ENCODE assay signal across 14 mouse cellular contexts in genomic region chr13:58834726-58835125, GRCm38 (mm10). TPM values are rescaled to one million over a fixed set of nuclear protein-coding genes. Genes with fewer than 3 reads are reported as not detected.
DNase-seq lines count a peak whose midpoint lies in the region; ATAC-seq lines count a peak whose summit lies in the region.
"Had no signal": no experiment of that assay in that cellular context is flagged by ENCODE, and none has a peak within 500 bp of the region (broad histone marks: within the 10 kb centered on the region; RNA-seq: fewer than 3 reads in every experiment).

No protein-coding gene starts in this region.

- intact Hi-C loops in heart, postnatal 10 days (cut with DNase I), result no loop called here
- intact Hi-C loops in heart, postnatal 14 days (cut with DNase I), result no loop called here

- peaks cover 13% of the 10 kb centered on the region for H3K4me1 ChIP-seq in midbrain, embryonic 16.5 days (ENCODE audit: control insufficient read depth, insufficient read depth, low read length)
- H3K4me1 ChIP-seq in midbrain, embryonic 15.5 days, result peaks cover 15% of the 10 kb centered on the region; the same call in 1 of the 2 replicates
- H3K4me1 ChIP-seq: forebrain, embryonic 13.5 days; lung, embryonic 15.5 days had no signal

- no peak overlapping the region for H3K9ac ChIP-seq in midbrain, embryonic 16.5 days (ENCODE audit: low read depth, low read length)
- H3K9ac ChIP-seq in midbrain, embryonic 15.5 days, result no peak overlapping the region
- H3K9ac ChIP-seq: forebrain, embryonic 13.5 days; lung, embryonic 15.5 days had no signal

- peak; percentile 7 to 12 for DNase-seq in heart, postnatal 10 days
- DNase-seq in heart, postnatal 14 days, result no peak
- peak; percentile 50 for DNase-seq in cerebellum, adult 8-10 months
- DNase-seq in telencephalon, adult 2 months (ENCODE audit: low read depth, low spot score), result peak; percentile 50
- DNase-seq in thymus, postnatal 10 days (ENCODE audit: low spot score in 2 of 2), result no peak
- DNase-seq: adrenal gland, postnatal 36 days; gastrocnemius, postnatal 25 days; right cerebral cortex, postnatal 14 days had no signal

- 70% methylated on average over 4 of the region's 4 CpGs for WGBS in midbrain, embryonic 16.5 days
- 74% methylated on average over 4 of the region's 4 CpGs for WGBS in midbrain, embryonic 15.5 days

- H3K27me3 ChIP-seq in midbrain, embryonic 16.5 days (ENCODE audit: control insufficient read depth, insufficient read depth, low read depth, low read length), result no peaks in the 10 kb centered on the region
- H3K27me3 ChIP-seq in midbrain, embryonic 15.5 days (replicated peaks), result no peaks in the 10 kb centered on the region
- H3K27me3 ChIP-seq: forebrain, embryonic 13.5 days; lung, embryonic 15.5 days had no signal

- H3K4me2 ChIP-seq in midbrain, embryonic 16.5 days (ENCODE audit: low read length), result no peak overlapping the region
- H3K4me2 ChIP-seq in midbrain, embryonic 15.5 days, result no peak overlapping the region
- H3K4me2 ChIP-seq: forebrain, embryonic 13.5 days; lung, embryonic 15.5 days had no signal

- no peaks in the 10 kb centered on the region for H3K9me3 ChIP-seq in midbrain, embryonic 16.5 days (replicated peaks; ENCODE audit: control insufficient read depth, low read length, poor library complexity, severe bottlenecking)
- no peaks in the 10 kb centered on the region for H3K9me3 ChIP-seq in midbrain, embryonic 15.5 days
- H3K9me3 ChIP-seq: forebrain, embryonic 13.5 days; lung, embryonic 15.5 days had no signal

- peak overlapping the region; percentile 49 for H3K27ac ChIP-seq in midbrain, embryonic 16.5 days (ENCODE audit: low read length)
- H3K27ac ChIP-seq in midbrain, embryonic 15.5 days, result no peak overlapping the region
- H3K27ac ChIP-seq: forebrain, embryonic 13.5 days; lung, embryonic 15.5 days had no signal

- H3K36me3 ChIP-seq in midbrain, embryonic 16.5 days (ENCODE audit: control insufficient read depth, insufficient read depth, low read length), result no peaks in the 10 kb centered on the region
- H3K36me3 ChIP-seq in midbrain, embryonic 15.5 days (replicated peaks), result no peaks in the 10 kb centered on the region
- H3K36me3 ChIP-seq: lung, embryonic 15.5 days had no signal

- no peak for ATAC-seq in midbrain, embryonic 16.5 days
- ATAC-seq in midbrain, embryonic 15.5 days (replicated peaks), result no peak
- ATAC-seq: CD4-positive, CD25-positive, alpha-beta regulatory T cell, adult 4 months; forebrain, embryonic 13.5 days had no signal

- H3K4me3 ChIP-seq in midbrain, embryonic 16.5 days (ENCODE audit: low read depth, low read length), result no peak overlapping the region
- H3K4me3 ChIP-seq in midbrain, embryonic 15.5 days, result no peak overlapping the region
- H3K4me3 ChIP-seq: forebrain, embryonic 13.5 days; lung, embryonic 15.5 days had no signal

RNA-seq across cellular contexts. Expression of gene Ntrk2, which starts 28.4 kb away (rescaled TPM):
- 1 to 10 TPM; 2.1 to 3.5 TPM for total RNA-seq in heart, postnatal 10 days (2021)
- 1 to 10 TPM; 1.4 to 2.8 TPM for total RNA-seq in heart, postnatal 14 days (2021)
- polyA plus RNA-seq in midbrain, embryonic 16.5 days (2015; fragmentation: Nextera tagmentation; extraction: Ambion mirVana), result 118 and 137 TPM in 2 replicates
- 121 and 126 TPM in 2 replicates for polyA plus RNA-seq in midbrain, embryonic 15.5 days (2015; fragmentation: Nextera tagmentation; extraction: Ambion mirVana)
- total RNA-seq: monocyte, adult 5-6 weeks had no signal
- polyA plus RNA-seq: CD4-positive, CD25-positive, alpha-beta regulatory T cell, adult 4 months had no signal

Comparison
In these comparisons a context has a peak if more than half of its experiments do, and no peak if none do; other contexts are left out.
1. DNase-seq: peak in heart, postnatal 10 days (2 of 2), cerebellum, adult 8-10 months (single experiment) and telencephalon, adult 2 months (single experiment); none in heart, postnatal 14 days (0 of 2) and thymus, postnatal 10 days (0 of 2).